Mouse (Mus musculus): ENCODE measurements around the gene Ubtd1.
A peak's percentile ranks its signal among the peaks of the same experiment; 100 is the strongest.

Gene Ubtd1

GRCm38 (mm10) chr19:41981595-41981927 is at the start of gene Ubtd1:
TSS of gene Ubtd1 (plus strand) at chr19:41981763.
- no peak for DNase-seq

- DNase-seq: no peak
These were observed 48.9 kb upstream of the Ubtd1 start for GRCm38 (mm10) chr19:41932686-41933085.

GRCm38 (mm10) chr19:41933179-41934086 is 48.1 kb upstream of the Ubtd1 start, which contains the start of the genes Exosc1 and Zdhhc16:
TSS of gene Exosc1 (minus strand) at chr19:41933423.
TSS of gene Zdhhc16 (plus strand) at chr19:41933480.
- peak; percentile 96 for DNase-seq

GRCm38 (mm10) chr19:41934124-41934523 is 47.4 kb upstream of the Ubtd1 start:
- DNase-seq: no peak

GRCm38 (mm10) chr19:41935921-41936320 is 45.6 kb upstream of the Ubtd1 start:
- DNase-seq: no peak

GRCm38 (mm10) chr19:41938539-41938938 is 43.0 kb upstream of the Ubtd1 start:
- DNase-seq: no peak

GRCm38 (mm10) chr19:41943841-41944240 is 37.7 kb upstream of the Ubtd1 start:
- DNase-seq: no peak

GRCm38 (mm10) chr19:41952287-41952686 is 29.3 kb upstream of the Ubtd1 start:
- no peak for DNase-seq

GRCm38 (mm10) chr19:41953574-41953973 is 28.0 kb upstream of the Ubtd1 start:
- DNase-seq: no peak

- DNase-seq: no peak
These were observed 11.9 kb upstream of the Ubtd1 start for GRCm38 (mm10) chr19:41969618-41970017.

GRCm38 (mm10) chr19:41973891-41974794 is 7.4 kb upstream of the Ubtd1 start:
- DNase-seq: no peak

GRCm38 (mm10) chr19:41980422-41980818 is 1.1 kb upstream of the Ubtd1 start:
- DNase-seq: no peak

- peak; percentile 99 for DNase-seq
These were observed 556 bp upstream of the Ubtd1 start, which contains the start of gene Mms19 for GRCm38 (mm10) chr19:41980819-41981594. TSS of gene Mms19 (minus strand) at chr19:41981157.

- DNase-seq: peak in 1 of 2 experiments; percentile 8
These were observed 598 bp downstream of the Ubtd1 start for GRCm38 (mm10) chr19:41981931-41982790.

GRCm38 (mm10) chr19:41982791-41983150 is 1.2 kb downstream of the Ubtd1 start:
- DNase-seq: peak; percentile 13 to 19

- no peak for DNase-seq
These were observed 4.4 kb downstream of the Ubtd1 start for GRCm38 (mm10) chr19:41985994-41986393.

GRCm38 (mm10) chr19:41987206-41987605 is 5.6 kb downstream of the Ubtd1 start:
- DNase-seq: no peak

GRCm38 (mm10) chr19:41989810-41990209 is 8.2 kb downstream of the Ubtd1 start:
- no peak for DNase-seq

GRCm38 (mm10) chr19:41991926-41992477 is 10.4 kb downstream of the Ubtd1 start:
- no peak for DNase-seq

- no peak for DNase-seq
These were observed 11.4 kb downstream of the Ubtd1 start for GRCm38 (mm10) chr19:41992971-41993370.

- no peak for DNase-seq
These were observed 11.9 kb downstream of the Ubtd1 start for GRCm38 (mm10) chr19:41993484-41993883.
